Mouse (Mus musculus) regulatory T cell (primary cell): Measurements from ENCODE around the gene Slc27a2.
"Not testable (repeated sequence)": the region's sequence is repeated elsewhere in the genome, so short reads cannot be mapped to it uniquely, and the experiment has no call there.

ENCODE experiments used
- in situ Hi-C: fragments of 300-600 bp; cut with MboI, MseI; formaldehyde crosslinking; loops from one replicate; pipeline ENCODE4 v1.15.1; 2025; ENCODE audit warnings: high pct_unique_total_duplicates

The Slc27a2 gene

DNA sequence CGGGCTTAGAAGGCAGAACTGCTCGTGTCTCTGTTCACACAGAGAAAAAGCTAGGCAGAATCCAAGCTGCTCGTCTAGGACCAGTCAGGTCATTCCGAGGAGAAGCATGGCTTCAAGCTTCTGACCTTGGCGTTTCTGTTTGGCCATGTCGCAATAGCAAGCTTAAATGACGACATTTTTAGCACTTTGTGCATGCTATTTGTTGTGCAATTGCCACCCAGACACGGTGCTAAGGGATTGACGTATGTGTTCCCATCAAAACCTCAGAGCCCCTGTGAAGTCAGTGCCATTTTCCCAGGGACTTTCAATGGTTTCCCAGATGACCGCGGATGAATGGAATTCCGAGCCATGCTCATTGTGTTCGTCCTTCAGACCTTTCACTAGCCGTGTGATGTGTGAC is 48.3 kb downstream of the Slc27a2 start:
- in situ Hi-C loops, result no loop called here

DNA sequence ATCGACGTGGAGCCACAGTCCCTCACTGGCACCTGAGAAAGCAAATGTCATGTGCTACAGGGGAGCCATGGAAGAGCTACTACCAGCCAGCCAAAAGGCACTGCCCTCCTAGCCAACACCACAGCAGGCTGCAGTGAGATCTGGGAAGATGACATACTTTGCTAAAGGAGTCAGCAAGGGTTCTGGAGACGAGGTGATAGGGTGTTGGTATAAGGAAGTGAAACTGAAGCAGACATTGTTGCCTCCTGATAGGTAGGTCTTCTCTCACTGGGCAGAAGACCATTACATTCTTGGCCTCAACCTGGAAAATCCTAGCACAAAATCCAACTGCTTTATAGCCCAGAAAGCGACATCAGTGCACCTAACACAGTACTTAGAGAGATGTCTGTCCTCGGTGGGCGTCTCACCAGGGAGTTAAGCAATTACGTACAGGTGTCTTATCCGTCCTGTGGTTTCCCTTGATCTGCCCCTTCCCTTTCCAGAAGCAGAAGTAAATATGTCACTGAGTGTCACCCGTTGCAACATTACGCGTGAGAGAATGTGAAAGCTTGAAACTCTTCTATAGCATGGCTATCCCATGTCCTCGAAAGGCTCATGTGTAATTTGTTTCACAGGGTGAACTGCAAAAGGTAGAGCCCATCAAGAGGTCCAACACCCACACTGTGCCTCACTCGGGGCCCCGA is 49.9 kb downstream of the Slc27a2 start:
- in situ Hi-C loops, result no loop called here

DNA sequence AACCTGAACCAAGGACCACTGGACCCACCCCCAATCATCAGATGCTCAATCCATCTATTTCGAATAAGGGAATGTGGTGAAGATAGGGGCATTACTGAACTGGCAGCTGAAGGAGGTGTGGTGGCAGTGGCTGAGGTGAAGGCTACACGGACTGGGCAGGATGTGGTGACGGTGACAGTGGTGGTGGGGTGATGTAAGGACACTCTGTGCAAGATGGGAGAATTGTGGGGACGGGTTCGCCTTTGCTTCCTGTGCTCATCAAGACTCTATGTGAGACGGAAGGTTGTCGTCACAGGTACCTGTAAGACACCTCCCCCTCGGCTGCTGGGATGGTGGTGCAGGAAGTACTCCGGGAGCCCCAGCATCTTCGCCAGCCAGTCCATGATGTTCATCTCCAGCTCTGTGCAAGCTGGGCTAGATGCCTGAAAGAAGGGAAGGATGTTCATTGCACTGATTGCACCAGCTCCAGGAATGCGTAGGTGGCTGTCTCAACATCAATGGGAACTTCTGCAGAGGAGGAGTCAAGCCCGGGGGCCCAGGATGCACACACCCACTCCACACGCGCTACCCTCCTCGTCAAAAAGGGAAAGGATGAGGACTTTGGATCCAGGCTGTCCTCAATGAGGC is 54.0 kb downstream of the Slc27a2 start:
- in situ Hi-C loops, result no loop called here

GRCm38 (mm10) chr2:126606688-126607062 is 54.5 kb downstream of the Slc27a2 start:
- in situ Hi-C loops, result no loop called here

DNA sequence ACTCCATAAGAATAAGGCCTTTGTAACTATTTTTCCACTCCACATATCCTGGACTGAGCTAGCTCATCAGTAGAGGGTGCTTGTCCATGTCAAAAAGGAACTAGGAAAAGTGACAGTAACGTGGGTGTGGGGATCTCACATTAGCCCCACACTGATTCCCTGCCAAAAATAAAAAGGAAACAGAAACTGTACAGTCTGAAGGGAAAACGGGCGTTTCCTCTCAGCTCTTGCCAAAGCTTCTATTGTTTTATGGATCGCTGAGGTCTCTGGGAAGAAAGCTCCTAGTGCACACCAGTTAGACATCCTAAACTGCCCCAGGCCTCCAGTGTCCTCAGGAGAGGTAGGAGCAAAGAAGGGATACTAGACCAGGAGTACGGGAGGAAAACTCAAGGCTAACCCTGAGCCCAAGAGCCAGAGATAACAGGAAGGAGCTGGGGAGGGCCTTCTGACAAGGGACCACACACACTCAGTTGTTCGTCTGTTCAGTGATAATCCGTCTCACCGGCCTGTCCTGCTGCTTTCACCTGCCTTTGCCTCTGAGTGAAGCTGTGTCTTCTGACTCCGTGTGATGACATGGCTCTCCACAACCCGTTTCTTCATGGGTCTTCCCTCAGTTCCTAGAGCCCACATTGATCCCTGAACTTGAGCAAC is 55.5 kb downstream of the Slc27a2 start:
- in situ Hi-C loops, result no loop called here

- in situ Hi-C loops, result not testable (repeated sequence)
Measured at GRCm38 (mm10) chr2:126609600-126609999, 57.4 kb downstream of the Slc27a2 start.

- in situ Hi-C loops, result no loop called here
Measured at GRCm38 (mm10) chr2:126615355-126615754, 63.1 kb downstream of the Slc27a2 start.

- in situ Hi-C loops, result no loop called here
Measured at GRCm38 (mm10) chr2:126618470-126619179, 66.4 kb downstream of the Slc27a2 start.

GRCm38 (mm10) chr2:126619249-126619704 is 67.1 kb downstream of the Slc27a2 start, which contains the start of gene Hdc:
Gene Hdc (minus strand): TSS chr2:126619299.
- in situ Hi-C loops, result no loop called here

DNA sequence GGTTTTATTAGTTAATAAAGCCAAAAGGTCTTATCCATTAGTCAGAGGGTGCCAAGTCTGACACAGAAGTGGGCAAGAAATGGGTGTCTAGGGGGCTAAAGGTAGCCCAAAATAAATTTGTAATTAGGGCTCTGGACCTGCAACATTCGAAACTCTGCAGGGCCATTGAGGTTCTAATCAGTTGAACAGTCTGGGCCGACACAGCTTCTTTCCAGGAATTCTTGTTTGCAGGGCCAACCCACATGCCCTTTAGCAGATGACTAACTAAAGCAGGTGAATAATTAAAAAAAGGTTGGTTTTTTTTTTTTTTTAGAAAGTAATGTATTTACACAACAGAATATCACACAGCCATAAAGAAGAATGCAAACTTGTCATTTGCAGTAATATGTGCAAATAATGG is 70.2 kb downstream of the Slc27a2 start:
- in situ Hi-C loops, result no loop called here

DNA sequence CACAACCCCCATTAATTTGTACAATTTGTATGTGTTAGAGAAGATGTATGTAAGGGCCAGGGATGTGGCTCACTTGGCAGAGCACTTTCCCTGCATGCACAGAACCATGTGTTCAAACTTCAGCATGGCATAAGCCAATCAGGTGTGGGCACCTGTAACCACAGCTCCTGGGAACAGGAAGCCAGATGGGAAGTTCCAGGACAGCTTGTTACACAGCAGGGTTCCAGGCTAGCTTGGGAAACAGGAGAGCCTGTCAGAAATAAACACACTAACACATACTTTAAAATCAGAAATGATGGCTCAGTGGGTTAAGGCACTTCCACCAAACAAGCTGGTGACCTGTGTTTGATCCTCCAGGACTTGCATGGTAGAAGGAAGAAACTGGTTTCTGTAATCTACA is 70.9 kb downstream of the Slc27a2 start:
- in situ Hi-C loops, result no loop called here

DNA sequence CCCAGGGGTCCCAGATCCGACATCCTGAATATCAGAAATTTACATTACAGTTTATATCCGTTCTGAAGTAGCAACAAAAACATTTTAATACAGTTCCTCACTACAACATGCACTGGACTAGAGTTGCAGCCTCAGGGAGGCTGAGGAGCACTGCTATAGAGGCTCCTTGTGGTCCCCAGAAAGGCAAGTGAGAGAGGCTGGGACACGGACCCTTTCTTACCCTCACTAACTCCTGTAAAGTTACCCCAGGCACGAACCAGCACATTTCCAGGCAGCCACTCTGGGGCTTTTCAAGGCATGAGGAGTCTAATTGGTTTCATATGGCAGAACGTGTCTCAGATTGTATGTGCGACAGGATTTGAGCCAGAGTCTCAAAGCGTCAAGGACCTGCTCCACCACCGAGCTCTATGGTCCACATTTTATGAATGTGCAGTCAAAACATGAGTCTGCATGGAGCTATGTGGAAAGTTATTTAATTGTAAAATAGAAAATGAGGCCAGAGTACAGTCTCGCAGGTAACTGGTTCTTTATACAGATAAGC is 76.3 kb downstream of the Slc27a2 start:
- in situ Hi-C loops, result no loop called here

DNA sequence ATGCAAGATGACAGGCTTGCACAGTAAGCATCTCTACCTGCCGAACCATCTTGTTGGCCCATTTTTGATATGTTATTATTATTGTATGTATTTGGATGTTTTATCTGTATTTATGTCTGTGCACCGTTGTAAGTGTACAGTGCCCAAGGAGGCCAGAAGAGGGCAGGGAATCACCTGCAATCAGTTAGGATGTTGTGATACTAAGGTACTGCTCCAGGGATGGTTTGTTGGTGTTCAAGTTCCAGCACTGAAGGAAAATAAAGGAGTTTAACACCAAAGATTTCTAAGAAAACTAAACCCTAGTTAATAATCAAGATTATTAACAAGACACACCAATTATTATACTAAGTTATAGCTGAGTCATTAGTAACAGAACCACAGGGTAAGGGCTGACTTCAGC is 81.0 kb downstream of the Slc27a2 start:
- in situ Hi-C loops, result no loop called here

DNA sequence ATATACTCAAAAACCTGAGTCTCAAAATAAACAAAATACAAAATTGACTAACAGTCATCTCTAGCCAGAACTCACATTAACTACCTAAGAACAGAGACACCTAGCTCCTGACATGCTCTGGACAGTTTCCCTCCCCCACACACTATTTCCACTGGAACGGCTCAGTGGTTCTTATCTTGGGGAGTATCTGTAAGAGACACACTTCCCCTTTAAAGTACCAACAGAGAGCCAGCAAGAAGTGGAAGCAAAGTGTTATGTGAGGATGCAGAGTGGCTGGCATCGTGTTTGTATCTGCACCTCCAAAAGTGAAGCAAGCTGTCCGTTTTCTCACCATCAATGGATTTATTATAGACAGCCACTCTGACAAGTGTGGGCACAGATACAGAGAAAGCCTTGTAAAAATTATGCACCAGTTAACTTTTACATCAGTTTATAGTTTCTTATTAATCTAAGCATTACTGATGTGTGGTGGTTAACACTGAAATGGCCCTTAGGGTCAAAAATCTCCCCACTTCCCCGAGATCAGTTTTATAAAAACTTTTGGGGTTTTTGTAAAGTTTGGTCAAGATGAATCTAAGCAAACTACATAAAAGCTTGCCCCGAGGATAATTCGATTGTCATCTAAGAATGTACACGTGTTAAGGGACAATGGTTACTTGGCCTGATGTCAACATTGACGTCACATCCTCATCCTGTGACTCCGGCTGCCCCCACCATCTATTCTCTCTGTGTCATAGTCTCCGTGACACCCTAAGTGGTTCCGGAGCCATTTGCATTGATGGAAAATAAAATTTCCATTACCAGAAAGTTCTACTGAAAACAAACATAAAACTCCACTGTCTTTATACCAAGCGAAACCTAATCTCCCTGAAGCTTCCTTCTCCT is 84.0 kb downstream of the Slc27a2 start:
- in situ Hi-C loops, result no loop called here
